Mouse (Mus musculus) limb, embryonic 14.5 days (tissue): ENCODE measurements around the gene Tnpo2. TPM values are rescaled to one million over a fixed set of nuclear protein-coding genes. Genes with fewer than 3 reads are reported as not detected.
A peak's percentile ranks its signal among the peaks of the same experiment; 100 is the strongest.
"Not testable (repeated sequence)": the region's sequence is repeated elsewhere in the genome, so short reads cannot be mapped to it uniquely, and the experiment has no call there.

Experiments used
- ATAC-seq: fragments of 200-750 bp; cut with Nextera tagmentation; 2 replicates; pipeline ENCODE4 v1.8.0; 2017; ENCODE audit warnings: low read depth, moderate number of reproducible peaks, moderate TSS enrichment; ENCODE audit not compliant: low FRiP score
- DNase-seq: peaks from one replicate; pipeline ENCODE4 v3.0.0-alpha.2; 2015; ENCODE audit warnings: low spot score
- H3K27ac ChIP-seq: fragments of 300-500 bp; sonication (generic); replicated peaks from 2 replicates; pipeline ENCODE4 v1.5.1; 2014; ENCODE audit warnings: low read depth, mild to moderate bottlenecking, low read length, moderate library complexity, mixed read lengths
- H3K27me3 ChIP-seq: fragments of 300-500 bp; sonication (generic); 2 replicates; pipeline ENCODE4 v1.6.1; 2014; ENCODE audit warnings: low read length, mixed read lengths; ENCODE audit not compliant: control insufficient read depth, insufficient read depth
- H3K36me3 ChIP-seq: fragments of 300-500 bp; sonication (generic); 2 replicates; pipeline ENCODE4 v1.6.1; 2014; ENCODE audit warnings: mild to moderate bottlenecking, low read length, moderate library complexity, mixed read lengths; ENCODE audit not compliant: control insufficient read depth, insufficient read depth
- H3K4me1 ChIP-seq: fragments of 300-500 bp; sonication (generic); 2 replicates; pipeline ENCODE4 v1.6.1; 2014; ENCODE audit warnings: antibody characterized with exemption, low read length, mixed read lengths; ENCODE audit not compliant: control insufficient read depth, insufficient read depth
- H3K4me2 ChIP-seq: fragments of 300-500 bp; sonication (generic); replicated peaks from 2 replicates; pipeline ENCODE4 v1.6.1; 2014; ENCODE audit warnings: low read depth, mild to moderate bottlenecking, low read length, moderate library complexity; ENCODE audit not compliant: severe bottlenecking
- H3K4me3 ChIP-seq: fragments of 300-500 bp; sonication (generic); replicated peaks from 2 replicates; pipeline ENCODE4 v1.5.1; 2014; ENCODE audit warnings: low read length
- H3K9ac ChIP-seq: fragments of 300-500 bp; sonication (generic); 2 replicates; pipeline ENCODE4 v1.6.1; 2014; ENCODE audit warnings: mild to moderate bottlenecking, low read depth, low read length, moderate library complexity; ENCODE audit not compliant: severe bottlenecking
- H3K9me3 ChIP-seq: fragments of 300-500 bp; sonication (generic); 2 replicates; pipeline ENCODE4 v1.6.1; 2016; ENCODE audit warnings: low read length; ENCODE audit not compliant: control insufficient read depth
- POLR2A ChIP-seq: fragments of 200-500 bp; IDR thresholded peaks from 2 replicates; pipeline ENCODE4 v1.8.0; 2012; ENCODE audit warnings: inconsistent platforms, mild to moderate bottlenecking, moderate library complexity, borderline replicate concordance; ENCODE audit not compliant: insufficient read depth, insufficient read length; ENCODE audit errors: extremely low read depth
- WGBS: fragments of 180-500 bp; shearing (Covaris S2); extraction: QIAGEN DNeasy Blood & Tissue Kit; methylation state at CpG from one replicate; pipeline ENCODE4 v1.1.7; 2014; 5-methylcytosine and 5-hydroxymethylcytosine counted together
- polyA plus RNA-seq, 2 experiments: library from polyadenylated mRNA; depleted of rRNA in 1 of 2; stranded (reverse) in 1 of 2; unstranded in 1 of 2; fragments of >200 nt; fragmentation: Nextera tagmentation in 1 of 2; extraction: Ambion mirVana in 1 of 2; gene quantifications; 2 replicates each; pipeline versions ENCODE4 v1.2.1 to v1.2.3; 2012 to 2014

The Tnpo2 gene
- polyA plus RNA-seq, 2 experiments = 18.0 to 89.9 TPM

- peak; percentile 47; the same call in 1 of the 2 replicates for ATAC-seq
- H3K9me3 ChIP-seq = no peaks in the 10 kb centered on the region
- DNase-seq = peak; percentile 94
- H3K4me1 ChIP-seq = peaks cover 10% of the 10 kb centered on the region
- peaks cover 48% of the 10 kb centered on the region for H3K36me3 ChIP-seq
- WGBS = 0% methylated on average over 2 of the region's 2 CpGs
- no peak overlapping the region for H3K4me3 ChIP-seq
- no peak overlapping the region for H3K4me2 ChIP-seq
- no peak for TF ChIP-seq POLR2A
- no peaks in the 10 kb centered on the region for H3K27me3 ChIP-seq
- no peak overlapping the region for H3K9ac ChIP-seq
- no peak overlapping the region for H3K27ac ChIP-seq
Measured at GRCm38 (mm10) chr8:85076993-85077392, 40.3 kb downstream of the Tnpo2 start.

GRCm38 (mm10) chr8:85080214-85080531, 43.5 kb downstream of the Tnpo2 start:
- Histone ChIP-seq H3K4me1 (peaks cover 16% of the 10 kb centered on the region), H3K36me3 (peaks cover 27% of the 10 kb centered on the region), H3K27ac (no peak overlapping the region; the same call in 1 of the 2 replicates), H3K4me2 (peak overlapping the region; percentile 92), H3K27me3 (no peaks in the 10 kb centered on the region), H3K4me3 (peak overlapping the region; percentile 63), H3K9ac (peak overlapping the region; percentile 71), H3K9me3 (no peaks in the 10 kb centered on the region)
- ATAC-seq (no peak), DNase-seq (no peak)
- under 1% methylated on average over 24 of the region's 25 CpGs for WGBS
- TF ChIP-seq POLR2A = no peak

- WGBS = under 1% methylated on average over 30 of the region's 30 CpGs
- peak; percentile 75 for DNase-seq
- peaks cover 16% of the 10 kb centered on the region for H3K4me1 ChIP-seq
- H3K9ac ChIP-seq = peak within 1 kb of the TSS; percentile 71
- peak within 1 kb of the TSS; percentile 63 for H3K4me3 ChIP-seq
- peak within 1 kb of the TSS; percentile 92 for H3K4me2 ChIP-seq
- peak; percentile 34; the same call in 1 of the 2 replicates for ATAC-seq
- H3K27me3 ChIP-seq = no peaks in the 10 kb centered on the region
- TF ChIP-seq POLR2A = no peak
- peaks cover 27% of the 10 kb centered on the region for H3K36me3 ChIP-seq
- no peaks in the 10 kb centered on the region for H3K9me3 ChIP-seq
- peak within 1 kb of the TSS; percentile 65 for H3K27ac ChIP-seq
Measured at GRCm38 (mm10) chr8:85080532-85081215, 44.0 kb downstream of the Tnpo2 start, which contains the start of gene Wdr83os. Wdr83os (plus strand) TSS chr8:85080740.

- peak; percentile 58 for DNase-seq
- peak within 1 kb of the TSS; percentile 65 for H3K27ac ChIP-seq
Measured at GRCm38 (mm10) chr8:85081216-85081555, 44.5 kb downstream of the Tnpo2 start, which contains the start of gene Wdr83. Wdr83 (minus strand) TSS chr8:85081306.

GRCm38 (mm10) chr8:85082169-85082568, 45.5 kb downstream of the Tnpo2 start:
- peaks cover 16% of the 10 kb centered on the region for H3K4me1 ChIP-seq
- not testable (repeated sequence) for H3K4me2 ChIP-seq, H3K4me3 ChIP-seq, H3K27ac ChIP-seq, H3K27me3 ChIP-seq, DNase-seq, H3K9me3 ChIP-seq, H3K9ac ChIP-seq, ATAC-seq
- H3K36me3 ChIP-seq = peaks cover 27% of the 10 kb centered on the region
- 87% methylated on average over 4 of the region's 4 CpGs for WGBS

More at GRCm38 (mm10) chr8:85081216-85081555, 44.5 kb downstream of the Tnpo2 start, which contains the start of gene Wdr83:
- TF ChIP-seq POLR2A = no peak
- H3K4me3 ChIP-seq = peak within 1 kb of the TSS; percentile 63
- no peaks in the 10 kb centered on the region for H3K27me3 ChIP-seq
- ATAC-seq = peak; percentile 56; the same call in 1 of the 2 replicates
- peaks cover 16% of the 10 kb centered on the region for H3K4me1 ChIP-seq
- WGBS = under 1% methylated on average over 9 of the region's 9 CpGs
- H3K9me3 ChIP-seq = no peaks in the 10 kb centered on the region
- peak within 1 kb of the TSS; percentile 71 for H3K9ac ChIP-seq
- H3K36me3 ChIP-seq = peaks cover 23% of the 10 kb centered on the region
- peak within 1 kb of the TSS; percentile 92 for H3K4me2 ChIP-seq
